Mouse (Mus musculus): Measurements from ENCODE around the gene Rapgef1. TPM values are rescaled to one million over a fixed set of nuclear protein-coding genes. Genes with fewer than 3 reads are reported as not detected.

Gene Rapgef1
- polyA plus RNA-seq, 1 experiment from 2014 or later: 13.8 TPM

DNA sequence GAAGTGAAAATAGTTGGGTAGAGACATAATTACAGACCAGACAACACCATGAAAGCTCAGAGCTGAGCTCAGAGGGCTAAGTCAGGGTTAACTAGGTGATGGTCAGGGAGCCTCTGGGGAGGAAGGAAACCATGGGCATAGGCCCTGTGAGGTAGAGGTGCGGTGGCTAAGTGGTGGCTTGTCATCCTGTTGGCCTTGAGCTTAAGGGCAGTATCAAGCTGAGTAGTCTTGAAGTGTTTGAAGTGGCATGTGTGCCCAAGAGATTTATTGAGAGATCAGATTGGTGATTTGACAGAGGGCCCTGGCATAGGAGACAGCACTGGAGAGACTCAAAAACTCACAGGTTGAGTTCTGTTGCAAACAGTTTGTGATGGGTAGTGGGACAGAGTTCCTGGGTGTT, 36.6 kb downstream of the Rapgef1 start:
- no peak overlapping the region for H3K4me3 ChIP-seq (ENCODE audit: low read depth, low read length)
- H3K9me3 ChIP-seq (ENCODE audit: control insufficient read depth, low read depth, low read length): no peaks in the 10 kb centered on the region
- no peak overlapping the region for H3K27ac ChIP-seq (ENCODE audit: low read length)
- no peaks in the 10 kb centered on the region for H3K4me1 ChIP-seq (ENCODE audit: control insufficient read depth, insufficient read depth, low read length)
- no peaks in the 10 kb centered on the region for H3K27me3 ChIP-seq (ENCODE audit: control insufficient read depth, insufficient read depth, low read length)
- ATAC-seq (ENCODE audit: insufficient number of reproducible peaks, insufficient read depth, low FRiP score, low read depth): no peak
- H3K9ac ChIP-seq (replicated peaks; ENCODE audit: low read depth, low read length): no peak overlapping the region
- no peaks in the 10 kb centered on the region for H3K36me3 ChIP-seq (ENCODE audit: control insufficient read depth, insufficient read depth, low read length)
- 96% methylated on average over 1 of the region's 1 CpGs for WGBS
- no peak overlapping the region for H3K4me2 ChIP-seq (replicated peaks; ENCODE audit: low read depth, low read length)

DNA sequence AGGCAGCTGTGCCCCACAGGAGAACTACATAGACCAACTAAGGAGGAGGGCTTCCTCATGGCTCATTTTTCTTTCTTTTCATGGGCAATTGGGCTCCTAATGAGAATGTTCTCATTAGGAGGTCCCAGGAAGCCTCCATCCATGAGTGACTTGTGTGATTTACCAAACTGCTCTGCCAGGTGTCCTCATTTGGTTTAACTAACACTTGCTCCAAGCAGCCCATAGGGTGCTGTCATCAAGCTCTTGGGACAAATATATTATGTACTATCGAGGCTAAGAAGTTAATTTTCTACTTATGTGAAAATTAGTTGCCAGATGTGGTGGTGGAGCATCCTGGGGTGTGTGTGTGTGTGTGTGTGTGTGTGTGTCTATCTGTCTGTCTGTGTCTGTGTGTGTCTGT, 37.6 kb downstream of the Rapgef1 start:
- Histone ChIP-seq H3K4me3 (ENCODE audit: low read depth, low read length) (no peak overlapping the region), H3K4me2 (replicated peaks; ENCODE audit: low read depth, low read length) (no peak overlapping the region), H3K36me3 (ENCODE audit: control insufficient read depth, insufficient read depth, low read length) (no peaks in the 10 kb centered on the region), H3K9me3 (ENCODE audit: control insufficient read depth, low read depth, low read length) (no peaks in the 10 kb centered on the region), H3K9ac (replicated peaks; ENCODE audit: low read depth, low read length) (no peak overlapping the region), H3K4me1 (ENCODE audit: control insufficient read depth, insufficient read depth, low read length) (no peaks in the 10 kb centered on the region), H3K27ac (ENCODE audit: low read length) (no peak overlapping the region), H3K27me3 (ENCODE audit: control insufficient read depth, insufficient read depth, low read length) (no peaks in the 10 kb centered on the region)
- ATAC-seq (ENCODE audit: insufficient number of reproducible peaks, insufficient read depth, low FRiP score, low read depth): no peak
- 80% methylated on average over 1 of the region's 1 CpGs for WGBS

DNA sequence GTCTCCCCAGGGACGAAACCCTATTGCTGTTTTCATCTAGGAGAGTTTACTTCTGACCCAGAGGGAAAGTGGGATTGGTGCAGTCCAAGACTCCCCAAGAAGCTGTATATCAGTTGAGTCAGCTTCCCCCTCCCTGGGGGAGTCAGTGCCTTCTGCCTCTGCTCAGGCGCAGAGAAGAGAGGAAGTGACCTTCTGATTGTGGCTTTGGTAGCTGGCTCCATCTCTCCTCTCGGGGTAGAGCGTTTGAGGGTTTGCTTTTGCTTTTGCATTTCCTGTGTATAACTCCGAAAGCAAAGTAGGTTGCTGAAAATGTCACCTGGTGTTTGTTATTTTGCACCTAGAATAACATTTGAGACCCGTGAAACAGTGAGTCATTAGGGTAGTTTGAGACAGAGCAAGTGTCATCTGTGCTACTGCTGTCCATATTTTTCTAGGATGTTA, 42.3 kb downstream of the Rapgef1 start:
- Histone ChIP-seq H3K27me3 (ENCODE audit: control insufficient read depth, insufficient read depth, low read length) (no peaks in the 10 kb centered on the region), H3K4me3 (ENCODE audit: low read depth, low read length) (no peak overlapping the region), H3K27ac (ENCODE audit: low read length) (peak overlapping the region; percentile 27; the same call in 1 of the 2 replicates), H3K9ac (replicated peaks; ENCODE audit: low read depth, low read length) (no peak overlapping the region), H3K4me1 (ENCODE audit: control insufficient read depth, insufficient read depth, low read length) (peaks cover 16% of the 10 kb centered on the region), H3K9me3 (ENCODE audit: control insufficient read depth, low read depth, low read length) (no peaks in the 10 kb centered on the region), H3K4me2 (replicated peaks; ENCODE audit: low read depth, low read length) (no peak overlapping the region), H3K36me3 (ENCODE audit: control insufficient read depth, insufficient read depth, low read length) (no peaks in the 10 kb centered on the region)
- WGBS: 65% methylated on average over 6 of the region's 6 CpGs
- no peak for ATAC-seq (ENCODE audit: insufficient number of reproducible peaks, insufficient read depth, low FRiP score, low read depth)

DNA sequence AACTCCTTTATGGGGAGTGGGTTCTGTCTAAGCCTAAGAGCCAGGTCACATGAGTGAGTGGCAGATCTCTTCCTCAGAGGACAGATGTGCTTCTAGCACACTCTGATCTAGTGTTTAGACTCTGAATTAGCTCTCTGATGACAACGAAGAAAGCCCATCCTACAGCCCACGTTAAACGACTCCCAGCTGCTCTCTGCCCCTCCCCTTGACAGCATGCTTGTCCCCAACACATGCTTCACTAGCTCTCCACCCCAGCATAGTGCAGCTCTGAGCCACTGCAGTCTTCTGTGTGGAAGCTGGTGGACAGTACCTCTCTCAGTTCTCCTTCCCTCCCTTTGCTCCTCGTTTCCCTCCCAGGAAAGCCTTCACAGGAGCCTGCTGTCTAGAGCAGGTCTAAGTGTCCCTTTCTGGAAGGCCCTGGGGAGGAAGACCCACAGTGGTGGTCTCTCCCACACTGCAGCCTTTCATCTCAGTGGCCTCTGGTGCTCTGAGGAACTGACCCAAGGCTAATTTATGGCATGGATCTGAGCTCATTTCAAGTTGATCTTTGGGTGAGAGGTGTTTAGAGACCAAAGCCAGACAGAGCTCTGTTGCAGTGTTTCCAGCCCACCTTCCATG, 43.8 kb downstream of the Rapgef1 start:
- Histone ChIP-seq H3K4me3 (ENCODE audit: low read depth, low read length) (no peak overlapping the region), H3K4me1 (ENCODE audit: control insufficient read depth, insufficient read depth, low read length) (peaks cover 28% of the 10 kb centered on the region), H3K9ac (replicated peaks; ENCODE audit: low read depth, low read length) (no peak overlapping the region), H3K9me3 (ENCODE audit: control insufficient read depth, low read depth, low read length) (no peaks in the 10 kb centered on the region), H3K36me3 (ENCODE audit: control insufficient read depth, insufficient read depth, low read length) (no peaks in the 10 kb centered on the region), H3K27ac (ENCODE audit: low read length) (no peak overlapping the region), H3K4me2 (replicated peaks; ENCODE audit: low read depth, low read length) (no peak overlapping the region), H3K27me3 (ENCODE audit: control insufficient read depth, insufficient read depth, low read length) (no peaks in the 10 kb centered on the region)
- no peak for ATAC-seq (ENCODE audit: insufficient number of reproducible peaks, insufficient read depth, low FRiP score, low read depth)
- 11% methylated on average over 4 of the region's 4 CpGs for WGBS

DNA sequence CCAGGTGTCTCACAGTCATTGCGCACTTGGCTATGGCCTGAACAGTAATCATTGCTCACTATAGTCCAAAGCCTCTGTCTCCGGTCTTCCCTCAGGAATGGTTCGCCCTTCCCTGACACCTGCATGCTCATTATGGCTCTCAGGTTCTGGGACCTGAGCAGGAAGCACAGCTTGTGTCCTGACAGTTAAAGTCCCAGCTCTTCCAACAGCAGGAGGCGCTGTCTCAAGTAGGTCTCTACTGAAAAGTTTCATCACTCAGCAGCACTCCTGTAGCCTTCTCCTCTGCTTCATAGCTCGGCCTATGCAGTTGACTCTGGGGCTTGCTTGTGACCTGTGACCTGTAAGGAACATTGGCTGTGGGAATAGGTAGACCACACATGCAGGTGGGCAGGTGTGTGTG, 45.9 kb downstream of the Rapgef1 start:
- Histone ChIP-seq H3K9ac (replicated peaks; ENCODE audit: low read depth, low read length) (no peak overlapping the region), H3K4me3 (ENCODE audit: low read depth, low read length) (no peak overlapping the region), H3K4me1 (ENCODE audit: control insufficient read depth, insufficient read depth, low read length) (peaks cover 35% of the 10 kb centered on the region), H3K27me3 (ENCODE audit: control insufficient read depth, insufficient read depth, low read length) (no peaks in the 10 kb centered on the region), H3K27ac (ENCODE audit: low read length) (no peak overlapping the region), H3K36me3 (ENCODE audit: control insufficient read depth, insufficient read depth, low read length) (no peaks in the 10 kb centered on the region), H3K9me3 (ENCODE audit: control insufficient read depth, low read depth, low read length) (no peaks in the 10 kb centered on the region), H3K4me2 (replicated peaks; ENCODE audit: low read depth, low read length) (no peak overlapping the region)
- WGBS: 86% methylated on average over 5 of the region's 5 CpGs
- no peak for ATAC-seq (ENCODE audit: insufficient number of reproducible peaks, insufficient read depth, low FRiP score, low read depth)

DNA sequence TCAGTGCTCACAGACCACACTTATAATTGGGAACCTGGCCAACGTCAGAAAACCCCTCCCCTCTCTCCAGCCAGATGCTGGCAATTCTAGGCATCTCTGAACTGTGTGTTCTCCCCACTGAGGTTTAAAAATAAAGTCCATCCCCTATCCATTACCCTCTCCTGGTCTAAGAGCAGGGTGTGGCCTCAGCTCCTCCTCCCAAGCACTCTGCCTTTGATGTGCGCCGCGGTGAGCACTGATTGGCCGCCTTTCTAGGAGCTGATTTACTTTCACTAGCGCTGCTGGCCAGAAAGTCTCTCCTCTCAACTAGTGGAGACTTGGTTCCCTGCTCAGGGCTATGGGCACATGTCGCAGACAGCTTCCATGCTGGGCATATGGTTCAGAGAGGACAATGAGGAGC, 47.1 kb downstream of the Rapgef1 start:
- no peak overlapping the region for H3K4me3 ChIP-seq (ENCODE audit: low read depth, low read length)
- H3K4me2 ChIP-seq (replicated peaks; ENCODE audit: low read depth, low read length): no peak overlapping the region
- no peaks in the 10 kb centered on the region for H3K27me3 ChIP-seq (ENCODE audit: control insufficient read depth, insufficient read depth, low read length)
- H3K4me1 ChIP-seq (ENCODE audit: control insufficient read depth, insufficient read depth, low read length): peaks cover 47% of the 10 kb centered on the region
- no peaks in the 10 kb centered on the region for H3K9me3 ChIP-seq (ENCODE audit: control insufficient read depth, low read depth, low read length)
- H3K36me3 ChIP-seq (ENCODE audit: control insufficient read depth, insufficient read depth, low read length): no peaks in the 10 kb centered on the region
- no peak overlapping the region for H3K27ac ChIP-seq (ENCODE audit: low read length)
- 6% methylated on average over 7 of the region's 7 CpGs for WGBS
- H3K9ac ChIP-seq (replicated peaks; ENCODE audit: low read depth, low read length): no peak overlapping the region
- ATAC-seq (ENCODE audit: insufficient number of reproducible peaks, insufficient read depth, low FRiP score, low read depth): peak; percentile 70; the same call in 1 of the 2 replicates

DNA sequence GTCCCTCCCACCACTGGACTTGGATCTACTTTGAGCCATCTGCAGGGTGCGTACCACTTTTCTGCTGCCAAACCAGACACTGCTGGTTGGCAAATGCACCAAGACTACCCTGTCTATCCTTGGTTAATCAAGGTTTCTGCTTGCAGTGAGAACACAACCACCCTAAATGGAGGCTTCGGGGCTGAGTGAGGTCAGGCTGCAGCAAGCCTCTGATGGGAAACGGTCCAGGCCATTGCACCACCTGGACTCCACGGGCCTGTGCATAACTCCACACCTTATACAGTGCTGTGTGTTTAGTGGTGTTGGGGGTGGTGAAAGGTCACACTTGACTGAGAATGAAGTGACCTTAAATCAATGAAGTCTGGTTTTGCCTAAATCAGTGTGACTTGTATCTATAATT, 47.6 kb downstream of the Rapgef1 start:
- WGBS: 75% methylated on average over 4 of the region's 4 CpGs
- H3K27me3 ChIP-seq (ENCODE audit: control insufficient read depth, insufficient read depth, low read length): no peaks in the 10 kb centered on the region
- no peak for ATAC-seq (ENCODE audit: insufficient number of reproducible peaks, insufficient read depth, low FRiP score, low read depth)

DNA sequence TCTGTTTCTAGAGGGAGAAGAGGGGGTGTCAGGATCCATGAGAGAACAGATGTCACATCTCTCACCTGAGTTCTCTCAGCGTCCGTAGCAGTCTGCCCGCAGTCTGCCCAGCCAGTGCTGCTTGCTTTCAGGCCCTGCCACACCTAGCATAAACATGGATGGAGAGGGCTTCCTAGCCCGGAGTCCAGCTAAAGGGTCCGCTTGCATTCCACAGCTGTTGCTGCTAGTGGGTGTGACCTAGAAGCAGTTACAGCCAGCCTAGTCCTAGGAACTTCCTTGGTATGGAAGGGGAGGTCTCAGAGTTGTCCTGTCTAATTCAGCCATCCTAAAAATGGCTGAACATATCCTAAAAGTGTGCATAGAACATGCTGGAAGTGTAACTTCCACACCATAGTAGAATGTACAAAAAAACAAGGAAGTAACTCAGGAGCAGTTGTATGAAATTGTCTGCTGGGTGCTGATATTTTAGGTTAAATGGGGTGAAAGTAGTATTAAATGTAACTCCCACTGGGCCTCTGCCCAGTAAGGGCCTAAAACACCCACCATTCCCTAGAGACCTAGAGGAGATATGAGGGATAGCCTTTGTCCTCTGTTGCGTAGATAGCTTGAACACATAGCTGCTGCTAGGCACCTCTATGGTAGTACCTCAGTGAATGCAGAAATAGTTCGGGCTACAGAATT, 48.6 kb downstream of the Rapgef1 start:
- H3K4me1 ChIP-seq (ENCODE audit: control insufficient read depth, insufficient read depth, low read length): peaks cover 40% of the 10 kb centered on the region

More for the DNA sequence above, 47.6 kb downstream of the Rapgef1 start:
- H3K4me3 ChIP-seq (ENCODE audit: low read depth, low read length): no peak overlapping the region
- no peaks in the 10 kb centered on the region for H3K36me3 ChIP-seq (ENCODE audit: control insufficient read depth, insufficient read depth, low read length)
- H3K9me3 ChIP-seq (ENCODE audit: control insufficient read depth, low read depth, low read length): no peaks in the 10 kb centered on the region
- H3K27ac ChIP-seq (ENCODE audit: low read length): no peak overlapping the region
- H3K4me2 ChIP-seq (replicated peaks; ENCODE audit: low read depth, low read length): no peak overlapping the region
- no peak overlapping the region for H3K9ac ChIP-seq (replicated peaks; ENCODE audit: low read depth, low read length)
- peaks cover 47% of the 10 kb centered on the region for H3K4me1 ChIP-seq (ENCODE audit: control insufficient read depth, insufficient read depth, low read length)

More for the DNA sequence above, 48.6 kb downstream of the Rapgef1 start:
- Histone ChIP-seq H3K9ac (replicated peaks; ENCODE audit: low read depth, low read length) (no peak overlapping the region), H3K27me3 (ENCODE audit: control insufficient read depth, insufficient read depth, low read length) (no peaks in the 10 kb centered on the region), H3K27ac (ENCODE audit: low read length) (no peak overlapping the region), H3K4me3 (ENCODE audit: low read depth, low read length) (no peak overlapping the region), H3K36me3 (ENCODE audit: control insufficient read depth, insufficient read depth, low read length) (no peaks in the 10 kb centered on the region), H3K9me3 (ENCODE audit: control insufficient read depth, low read depth, low read length) (no peaks in the 10 kb centered on the region), H3K4me2 (replicated peaks; ENCODE audit: low read depth, low read length) (no peak overlapping the region)
- WGBS: 52% methylated on average over 7 of the region's 7 CpGs
- ATAC-seq (ENCODE audit: insufficient number of reproducible peaks, insufficient read depth, low FRiP score, low read depth): no peak
